Mouse (Mus musculus) intestine, postnatal 0 days (tissue): Measurements from ENCODE around the gene Stard5. TPM values are rescaled to one million over a fixed set of nuclear protein-coding genes. Genes with fewer than 3 reads are reported as not detected.

ENCODE experiments used
- ATAC-seq: fragments of 200-750 bp; cut with Nextera tagmentation; 2 replicates; pipeline ENCODE4 v1.8.0; 2017; ENCODE audit warnings: mild to moderate bottlenecking, moderate TSS enrichment, moderate library complexity
- H3K27ac ChIP-seq: fragments of 300-500 bp; sonication (generic); 2 replicates; pipeline ENCODE4 v1.5.1; 2014; ENCODE audit warnings: mild to moderate bottlenecking, low read depth, low read length, moderate library complexity
- H3K27me3 ChIP-seq: fragments of 300-500 bp; sonication (generic); replicated peaks from 2 replicates; pipeline ENCODE4 v1.6.1; 2014; ENCODE audit warnings: low read length, mixed read lengths; ENCODE audit not compliant: control insufficient read depth, insufficient read depth
- H3K36me3 ChIP-seq: fragments of 300-500 bp; sonication (generic); 2 replicates; pipeline ENCODE4 v1.6.1; 2014; ENCODE audit warnings: mild to moderate bottlenecking, moderate library complexity; ENCODE audit not compliant: control insufficient read depth, insufficient read depth
- H3K4me1 ChIP-seq: fragments of 300-500 bp; sonication (generic); replicated peaks from 2 replicates; pipeline ENCODE4 v1.6.1; 2014; ENCODE audit warnings: antibody characterized with exemption, low read length, mixed read lengths; ENCODE audit not compliant: control insufficient read depth, insufficient read depth
- H3K4me2 ChIP-seq: fragments of 300-500 bp; sonication (generic); replicated peaks from 2 replicates; pipeline ENCODE4 v1.6.1; 2014; ENCODE audit warnings: low read depth, mild to moderate bottlenecking, moderate library complexity
- H3K4me3 ChIP-seq: fragments of 300-500 bp; sonication (generic); 2 replicates; pipeline ENCODE4 v1.5.1; 2014; ENCODE audit warnings: low read depth, low read length
- H3K9ac ChIP-seq: fragments of 300-500 bp; sonication (generic); 2 replicates; pipeline ENCODE4 v1.6.1; 2014; ENCODE audit warnings: mild to moderate bottlenecking, low read depth, low read length
- H3K9me3 ChIP-seq: fragments of 300-500 bp; sonication (generic); 2 replicates; pipeline ENCODE4 v1.6.1; 2016; ENCODE audit warnings: mixed run types; ENCODE audit not compliant: control insufficient read depth
- CTCF ChIP-seq: sonication (generic); IDR thresholded peaks from 2 replicates; pipeline ENCODE4 v1.5.1; 2016; ENCODE audit warnings: low read depth, mild to moderate bottlenecking, control low read depth, antibody characterized with exemption, moderate library complexity
- WGBS: fragments of 180-500 bp; shearing (Covaris S2); extraction: QIAGEN DNeasy Blood & Tissue Kit; methylation state at CpG from one replicate; pipeline ENCODE4 v1.1.7; 2014; 5-methylcytosine and 5-hydroxymethylcytosine counted together
- polyA plus RNA-seq: library from polyadenylated mRNA; unstranded; fragments of >200 nt; fragmentation: Nextera tagmentation; extraction: Ambion mirVana; gene quantifications from 2 replicates; pipeline ENCODE4 v1.2.1, GENCODE M21; 2015

Stard5 gene
- polyA plus RNA-seq, 1 experiment from 2014 or later: 67.6 TPM

- Histone ChIP-seq H3K4me3 (no peak overlapping the region), H3K27me3 (no peaks in the 10 kb centered on the region), H3K9me3 (no peaks in the 10 kb centered on the region), H3K36me3 (no peaks in the 10 kb centered on the region), H3K9ac (no peak overlapping the region), H3K4me1 (no peaks in the 10 kb centered on the region; the same call in 1 of the 2 replicates), H3K27ac (no peak overlapping the region), H3K4me2 (no peak overlapping the region)
- peak; percentile 38 for TF ChIP-seq CTCF
- no peak for ATAC-seq
- WGBS: 90% methylated on average over 8 of the region's 8 CpGs
Observed at GRCm38 (mm10) chr7:83615815-83616214, 15.9 kb upstream of the Stard5 start.

GRCm38 (mm10) chr7:83616268-83616667 is 15.5 kb upstream of the Stard5 start:
- Histone ChIP-seq H3K9me3 (no peaks in the 10 kb centered on the region), H3K9ac (no peak overlapping the region), H3K27ac (no peak overlapping the region), H3K4me2 (no peak overlapping the region), H3K4me1 (no peaks in the 10 kb centered on the region; the same call in 1 of the 2 replicates), H3K4me3 (no peak overlapping the region), H3K27me3 (no peaks in the 10 kb centered on the region), H3K36me3 (no peaks in the 10 kb centered on the region)
- WGBS: 90% methylated on average over 3 of the region's 3 CpGs
- ATAC-seq: no peak
- TF ChIP-seq CTCF: no peak

GRCm38 (mm10) chr7:83618709-83619108 is 13.1 kb upstream of the Stard5 start:
- Histone ChIP-seq H3K4me2 (no peak overlapping the region), H3K9ac (no peak overlapping the region), H3K36me3 (no peaks in the 10 kb centered on the region), H3K4me3 (no peak overlapping the region), H3K4me1 (no peaks in the 10 kb centered on the region; the same call in 1 of the 2 replicates), H3K9me3 (no peaks in the 10 kb centered on the region), H3K27ac (no peak overlapping the region), H3K27me3 (no peaks in the 10 kb centered on the region)
- peak; percentile 78 for ATAC-seq
- WGBS: 65% methylated on average over 1 of the region's 1 CpGs
- no peak for TF ChIP-seq CTCF

- Histone ChIP-seq H3K4me2 (no peak overlapping the region), H3K9me3 (no peaks in the 10 kb centered on the region), H3K36me3 (no peaks in the 10 kb centered on the region), H3K9ac (no peak overlapping the region), H3K4me1 (no peaks in the 10 kb centered on the region; the same call in 1 of the 2 replicates), H3K27me3 (no peaks in the 10 kb centered on the region), H3K4me3 (no peak overlapping the region), H3K27ac (no peak overlapping the region)
- no peak for ATAC-seq
- no peak for TF ChIP-seq CTCF
- 90% methylated on average over 6 of the region's 6 CpGs for WGBS
Observed at GRCm38 (mm10) chr7:83622582-83622981, 9.2 kb upstream of the Stard5 start.

GRCm38 (mm10) chr7:83624065-83624464 is 7.7 kb upstream of the Stard5 start:
- no peaks in the 10 kb centered on the region for H3K27me3 ChIP-seq
- no peak for ATAC-seq
- no peak overlapping the region for H3K9ac ChIP-seq
- no peak overlapping the region for H3K4me2 ChIP-seq
- no peak overlapping the region for H3K27ac ChIP-seq
- no peak for TF ChIP-seq CTCF
- WGBS: 86% methylated on average over 1 of the region's 1 CpGs
- no peak overlapping the region for H3K4me3 ChIP-seq
- no peaks in the 10 kb centered on the region for H3K36me3 ChIP-seq
- H3K9me3 ChIP-seq: no peaks in the 10 kb centered on the region
- no peaks in the 10 kb centered on the region for H3K4me1 ChIP-seq

- peaks cover 9% of the 10 kb centered on the region; the same call in 1 of the 2 replicates for H3K4me1 ChIP-seq
- peak overlapping the region; percentile 37; the same call in 1 of the 2 replicates for H3K4me2 ChIP-seq
- peak; percentile 82 for ATAC-seq
- H3K4me3 ChIP-seq: no peak overlapping the region
- no peaks in the 10 kb centered on the region for H3K36me3 ChIP-seq
- no peaks in the 10 kb centered on the region for H3K27me3 ChIP-seq
- H3K27ac ChIP-seq: peak overlapping the region; percentile 62
- TF ChIP-seq CTCF: no peak
- WGBS: 36% methylated on average over 8 of the region's 8 CpGs
- no peaks in the 10 kb centered on the region for H3K9me3 ChIP-seq
- no peak overlapping the region for H3K9ac ChIP-seq
Observed at GRCm38 (mm10) chr7:83626557-83627257, 5.1 kb upstream of the Stard5 start.
